Mouse (Mus musculus): ENCODE data around the gene Lin54. TPM values are rescaled to one million over a fixed set of nuclear protein-coding genes. Genes with fewer than 3 reads are reported as not detected.
A peak's percentile ranks its signal among the peaks of the same experiment; 100 is the strongest.

Lin54 gene
- polyA plus RNA-seq, 1 experiment = 5.2 TPM

- Histone ChIP-seq H3K36me3 (ENCODE audit: control insufficient read depth, insufficient read depth) (peaks cover 30% of the 10 kb centered on the region), H3K79me3 (ENCODE audit: low read depth) (no peaks in the 10 kb centered on the region), H3K79me2 (ENCODE audit: control insufficient read depth, insufficient read depth) (no peaks in the 10 kb centered on the region), H3K27me3 (ENCODE audit: control insufficient read depth, insufficient read depth, insufficient read length) (no peaks in the 10 kb centered on the region), H3ac (ENCODE audit: control insufficient read depth, insufficient read length, low read depth) (no peak overlapping the region), H3K4me3 (ENCODE audit: insufficient read depth, poor library complexity, severe bottlenecking) (no peak overlapping the region)
- TF ChIP-seq MYOG (IDR thresholded peaks at IDR 0.05; ENCODE audit: control insufficient read depth, extremely low read depth, insufficient read length) (no peak), CEBPB (IDR thresholded peaks at IDR 0.05; ENCODE audit: low read depth) (no peak), USF1 (IDR thresholded peaks at IDR 0.05; ENCODE audit: low read depth) (no peak), CTCF (IDR thresholded peaks at IDR 0.05; ENCODE audit: control insufficient read depth, insufficient read depth, insufficient read length) (no peak), FOSL1 (IDR thresholded peaks at IDR 0.05; ENCODE audit: insufficient read depth, low read length, poor library complexity, severe bottlenecking) (no peak), MAX (IDR thresholded peaks at IDR 0.05) (no peak), MYOD1 (IDR thresholded peaks at IDR 0.05; ENCODE audit: control insufficient read depth, insufficient read length, low read depth) (no peak)
These were observed 61.6 kb downstream of the Lin54 start for GRCm38 (mm10) chr5:100438796-100439195.

- Histone ChIP-seq H3K27me3 (ENCODE audit: control insufficient read depth, insufficient read depth, insufficient read length) (no peaks in the 10 kb centered on the region), H3K79me2 (ENCODE audit: control insufficient read depth, insufficient read depth) (no peaks in the 10 kb centered on the region), H3K4me3 (ENCODE audit: insufficient read depth, poor library complexity, severe bottlenecking) (no peak overlapping the region), H3K79me3 (ENCODE audit: low read depth) (no peaks in the 10 kb centered on the region), H3K36me3 (ENCODE audit: control insufficient read depth, insufficient read depth) (peaks cover 25% of the 10 kb centered on the region), H3ac (ENCODE audit: control insufficient read depth, insufficient read length, low read depth) (no peak overlapping the region)
- TF ChIP-seq CEBPB (IDR thresholded peaks at IDR 0.05; ENCODE audit: low read depth) (no peak), USF1 (IDR thresholded peaks at IDR 0.05; ENCODE audit: low read depth) (no peak), CTCF (IDR thresholded peaks at IDR 0.05; ENCODE audit: control insufficient read depth, insufficient read depth, insufficient read length) (no peak), FOSL1 (IDR thresholded peaks at IDR 0.05; ENCODE audit: insufficient read depth, low read length, poor library complexity, severe bottlenecking) (no peak), MAX (IDR thresholded peaks at IDR 0.05) (no peak), MYOD1 (IDR thresholded peaks at IDR 0.05; ENCODE audit: control insufficient read depth, insufficient read length, low read depth) (no peak), MYOG (IDR thresholded peaks at IDR 0.05; ENCODE audit: control insufficient read depth, extremely low read depth, insufficient read length) (no peak)
These were observed 62.5 kb downstream of the Lin54 start for GRCm38 (mm10) chr5:100437917-100438316.

- Histone ChIP-seq H3K79me2 (ENCODE audit: control insufficient read depth, insufficient read depth) (no peaks in the 10 kb centered on the region), H3ac (ENCODE audit: control insufficient read depth, insufficient read length, low read depth) (no peak overlapping the region), H3K4me3 (ENCODE audit: insufficient read depth, poor library complexity, severe bottlenecking) (no peak overlapping the region), H3K36me3 (ENCODE audit: control insufficient read depth, insufficient read depth) (peaks cover 22% of the 10 kb centered on the region), H3K79me3 (ENCODE audit: low read depth) (no peaks in the 10 kb centered on the region), H3K27me3 (ENCODE audit: control insufficient read depth, insufficient read depth, insufficient read length) (no peaks in the 10 kb centered on the region)
- TF ChIP-seq FOSL1 (IDR thresholded peaks at IDR 0.05; ENCODE audit: insufficient read depth, low read length, poor library complexity, severe bottlenecking) (no peak), CTCF (IDR thresholded peaks at IDR 0.05; ENCODE audit: control insufficient read depth, insufficient read depth, insufficient read length) (no peak), USF1 (IDR thresholded peaks at IDR 0.05; ENCODE audit: low read depth) (no peak), CEBPB (IDR thresholded peaks at IDR 0.05; ENCODE audit: low read depth) (no peak), MYOD1 (IDR thresholded peaks at IDR 0.05; ENCODE audit: control insufficient read depth, insufficient read length, low read depth) (no peak), MYOG (IDR thresholded peaks at IDR 0.05; ENCODE audit: control insufficient read depth, extremely low read depth, insufficient read length) (no peak), MAX (IDR thresholded peaks at IDR 0.05) (no peak)
These were observed 63.4 kb downstream of the Lin54 start for GRCm38 (mm10) chr5:100437086-100437485.

GRCm38 (mm10) chr5:100430966-100431365, 69.5 kb downstream of the Lin54 start:
- Histone ChIP-seq H3ac (ENCODE audit: control insufficient read depth, insufficient read length, low read depth) (no peak overlapping the region), H3K4me3 (ENCODE audit: insufficient read depth, poor library complexity, severe bottlenecking) (no peak overlapping the region), H3K27me3 (ENCODE audit: control insufficient read depth, insufficient read depth, insufficient read length) (no peaks in the 10 kb centered on the region), H3K79me2 (ENCODE audit: control insufficient read depth, insufficient read depth) (peaks cover 56% of the 10 kb centered on the region), H3K79me3 (ENCODE audit: low read depth) (peaks cover 39% of the 10 kb centered on the region), H3K36me3 (ENCODE audit: control insufficient read depth, insufficient read depth) (peaks cover 32% of the 10 kb centered on the region)
- TF ChIP-seq USF1 (IDR thresholded peaks at IDR 0.05; ENCODE audit: low read depth) = no peak
- no peak for TF ChIP-seq MYOD1 (IDR thresholded peaks at IDR 0.05; ENCODE audit: control insufficient read depth, insufficient read length, low read depth)
- no peak for TF ChIP-seq MAX (IDR thresholded peaks at IDR 0.05)
- TF ChIP-seq CEBPB (IDR thresholded peaks at IDR 0.05; ENCODE audit: low read depth) = no peak
- TF ChIP-seq MYOG (IDR thresholded peaks at IDR 0.05; ENCODE audit: control insufficient read depth, extremely low read depth, insufficient read length) = no peak
- TF ChIP-seq FOSL1 (IDR thresholded peaks at IDR 0.05; ENCODE audit: insufficient read depth, low read length, poor library complexity, severe bottlenecking) = no peak
- no peak for TF ChIP-seq CTCF (IDR thresholded peaks at IDR 0.05; ENCODE audit: control insufficient read depth, insufficient read depth, insufficient read length)

GRCm38 (mm10) chr5:100430076-100430390, 70.4 kb downstream of the Lin54 start:
- Histone ChIP-seq H3K79me2 (ENCODE audit: control insufficient read depth, insufficient read depth) (peaks cover 65% of the 10 kb centered on the region), H3K4me3 (ENCODE audit: insufficient read depth, poor library complexity, severe bottlenecking) (peak overlapping the region; percentile 46), H3K36me3 (ENCODE audit: control insufficient read depth, insufficient read depth) (peaks cover 40% of the 10 kb centered on the region), H3K79me3 (ENCODE audit: low read depth) (peaks cover 48% of the 10 kb centered on the region), H3K27me3 (ENCODE audit: control insufficient read depth, insufficient read depth, insufficient read length) (no peaks in the 10 kb centered on the region), H3ac (ENCODE audit: control insufficient read depth, insufficient read length, low read depth) (peak overlapping the region; percentile 69)
- TF ChIP-seq MYOD1 (IDR thresholded peaks at IDR 0.05; ENCODE audit: control insufficient read depth, insufficient read length, low read depth) (no peak), CTCF (IDR thresholded peaks at IDR 0.05; ENCODE audit: control insufficient read depth, insufficient read depth, insufficient read length) (no peak), MYOG (IDR thresholded peaks at IDR 0.05; ENCODE audit: control insufficient read depth, extremely low read depth, insufficient read length) (no peak), USF1 (IDR thresholded peaks at IDR 0.05; ENCODE audit: low read depth) (no peak), FOSL1 (IDR thresholded peaks at IDR 0.05; ENCODE audit: insufficient read depth, low read length, poor library complexity, severe bottlenecking) (no peak), CEBPB (IDR thresholded peaks at IDR 0.05; ENCODE audit: low read depth) (no peak), MAX (IDR thresholded peaks at IDR 0.05) (no peak)
